Mouse (Mus musculus) lung, postnatal 25 days (tissue): ENCODE results near the gene Mettl4.
"Not testable (repeated sequence)": the region's sequence is repeated elsewhere in the genome, so short reads cannot be mapped to it uniquely, and the experiment has no call there.

ENCODE experiments used
- DNase-seq: peaks from one replicate; pipeline ENCODE4 v3.0.0; 2022; ENCODE audit warnings: low spot score

The Mettl4 gene

DNA sequence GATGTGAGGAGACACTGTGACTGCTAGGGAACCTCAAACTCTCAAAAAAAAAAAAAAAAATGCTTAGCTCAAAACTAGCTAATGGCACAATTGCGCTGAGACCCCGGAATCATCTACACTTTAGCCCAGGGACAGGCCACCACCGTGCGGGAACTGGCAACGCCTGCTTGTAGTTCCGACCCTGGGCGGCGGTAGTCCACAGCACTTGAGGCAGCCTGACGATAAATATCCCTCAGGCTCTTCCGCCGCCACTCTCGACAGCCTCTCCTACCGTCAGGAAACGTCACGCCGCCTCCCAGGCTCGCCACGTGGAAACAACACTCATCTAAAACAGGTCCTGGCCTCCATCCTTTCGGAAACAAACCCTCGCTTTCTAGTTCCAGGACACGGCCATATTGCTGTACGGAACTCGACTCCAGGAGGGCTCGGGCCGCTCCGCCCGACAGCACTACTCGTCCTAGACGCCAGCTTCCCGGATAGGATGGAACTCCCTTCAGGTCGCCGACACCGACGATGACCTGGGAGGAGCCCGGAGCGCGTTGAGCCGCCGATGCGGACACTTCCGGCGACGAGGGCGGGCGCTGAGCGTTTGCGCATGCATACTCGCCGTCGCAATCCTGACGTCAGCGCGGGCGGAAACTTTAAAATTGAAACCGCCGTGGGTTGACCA is at the start of gene Mettl4:
Gene Mettl4, minus strand, starts transcription at position 554 of the 670 bp plus-strand sequence.
- DNase-seq: peak; percentile 96

DNA sequence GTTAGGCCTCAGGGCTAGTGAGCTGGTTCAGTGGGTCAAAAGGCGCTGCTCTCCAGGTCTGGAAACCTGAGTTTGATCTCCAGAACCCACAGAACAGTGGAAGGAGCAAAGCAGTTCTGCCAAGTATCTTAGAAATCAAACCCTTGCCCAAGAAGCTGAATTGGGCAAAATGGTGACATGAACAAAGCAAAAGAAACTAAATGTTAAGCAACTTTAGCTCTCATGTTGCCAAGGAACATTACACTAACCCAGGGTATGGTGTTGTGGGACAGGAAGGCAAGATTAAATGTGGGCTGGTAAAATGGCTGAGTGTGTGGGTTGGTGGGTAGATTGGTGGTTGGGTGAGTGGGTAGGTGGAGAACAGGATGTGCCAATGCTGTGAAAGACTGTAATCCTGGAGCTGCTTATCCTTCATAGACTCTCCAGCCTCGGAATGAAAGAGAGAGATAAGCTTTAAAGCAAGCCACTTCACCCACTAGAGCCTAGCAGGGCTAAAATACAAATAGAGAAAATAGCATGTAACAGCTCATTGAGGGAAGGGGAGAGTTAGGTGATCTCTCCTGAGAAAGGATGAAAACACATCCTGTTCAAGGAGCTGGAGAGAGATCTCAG is 29.2 kb upstream of the Mettl4 start:
- DNase-seq: no peak

DNA sequence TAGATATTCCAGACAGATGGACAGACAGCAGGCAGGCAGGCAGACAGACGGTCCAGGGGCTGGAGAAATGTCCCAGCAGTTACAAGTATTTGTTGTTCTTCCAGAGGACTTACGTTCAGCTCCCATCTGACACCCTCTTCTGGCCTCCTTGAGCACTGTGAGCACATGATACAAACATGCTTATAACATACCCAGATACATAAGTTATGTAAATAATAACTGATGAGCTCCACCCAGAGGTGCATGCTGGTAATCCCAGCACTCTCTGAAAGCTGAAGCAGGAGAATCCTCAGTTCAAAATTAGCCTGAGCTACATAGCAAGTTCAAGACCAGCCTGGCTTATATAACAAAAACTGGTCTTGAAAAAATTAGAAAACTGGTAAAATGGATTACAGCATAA is 18.7 kb upstream of the Mettl4 start:
- DNase-seq: no peak

DNA sequence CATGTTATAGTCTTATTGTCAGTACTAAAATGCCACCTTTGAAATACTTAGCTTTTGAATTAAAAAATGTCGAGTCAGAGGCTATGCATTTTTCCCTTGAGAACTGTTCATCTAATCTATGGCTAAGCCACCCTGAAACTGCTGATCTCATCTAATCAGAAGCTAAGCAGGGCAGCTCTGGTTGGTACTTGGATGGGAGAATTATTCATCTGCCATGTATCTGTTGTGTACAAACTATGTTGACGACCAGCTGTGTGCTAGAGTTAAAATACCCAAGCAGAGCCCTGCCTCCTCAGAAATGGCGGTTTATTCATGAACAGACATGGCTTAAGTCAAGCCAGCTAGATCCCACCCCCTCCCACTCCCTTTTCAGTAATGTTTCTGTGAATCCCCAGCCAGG is 14.9 kb upstream of the Mettl4 start:
- DNase-seq: no peak

DNA sequence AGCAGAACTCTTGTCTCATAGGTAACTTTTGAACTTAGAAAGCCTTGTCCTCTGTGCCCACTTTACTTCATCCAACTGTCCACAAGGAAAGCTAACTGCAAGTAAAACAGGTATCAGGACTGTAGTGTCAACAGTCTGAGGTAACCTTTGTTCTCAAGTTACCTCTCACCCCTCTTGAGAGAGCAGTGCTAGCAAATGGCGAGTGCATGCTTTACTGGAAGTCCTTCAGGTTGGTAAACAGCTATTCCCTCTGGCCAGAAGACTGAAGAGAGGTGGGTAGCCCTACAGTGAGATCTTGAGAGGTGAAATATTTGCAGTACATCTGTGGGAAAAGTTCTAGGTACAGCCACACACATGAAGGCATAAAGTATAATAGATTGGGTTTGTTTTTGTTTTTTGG is 14.2 kb upstream of the Mettl4 start:
- no peak for DNase-seq

DNA sequence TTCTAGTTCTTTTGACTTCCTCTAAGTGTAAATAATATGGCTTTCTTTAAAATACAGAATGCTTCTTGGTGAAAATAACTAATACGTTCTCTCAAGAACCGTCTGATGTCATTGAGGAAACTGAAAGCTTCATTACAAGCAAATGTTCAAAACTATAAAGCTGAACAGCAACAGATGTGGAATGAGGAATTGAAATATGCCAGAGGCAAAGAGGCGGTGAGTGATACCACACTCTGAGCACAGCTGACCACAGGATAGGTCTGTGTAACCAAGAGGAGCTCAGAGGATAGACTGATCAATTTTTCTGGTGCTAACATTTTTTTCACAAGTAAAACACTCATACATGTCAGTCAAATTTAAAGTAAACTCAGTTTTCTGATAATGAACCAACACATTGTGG is 12.6 kb upstream of the Mettl4 start:
- DNase-seq: no peak

DNA sequence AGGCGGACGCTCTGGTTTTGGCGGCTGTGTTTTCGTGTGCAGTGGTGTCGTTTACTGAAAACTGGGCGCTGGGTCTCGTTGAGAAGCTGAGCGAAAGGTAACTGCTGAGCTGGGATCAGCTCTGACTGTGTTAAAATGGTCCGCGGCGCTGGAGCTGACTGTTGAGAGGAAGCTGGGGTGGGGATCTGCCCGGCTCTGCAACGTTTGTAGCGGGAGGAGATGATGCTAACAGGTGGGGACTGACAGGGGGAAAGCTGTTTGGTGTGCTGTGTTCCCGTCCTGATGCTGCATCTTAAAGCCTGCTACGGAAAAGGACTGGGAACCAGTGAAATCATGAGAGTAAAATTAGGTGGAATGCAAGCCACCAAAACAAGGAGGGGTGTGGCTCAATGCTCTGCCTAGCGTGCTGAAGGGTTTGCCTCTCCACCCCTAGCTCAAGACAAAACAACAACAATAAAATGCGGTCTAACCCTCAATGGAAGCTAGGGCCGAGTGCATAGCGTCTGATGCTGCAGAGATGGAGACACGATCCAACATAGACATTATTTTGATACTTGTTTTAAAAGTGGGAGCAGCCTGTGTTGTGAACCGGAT is 414 bp upstream of the Mettl4 start:
- DNase-seq: no peak

DNA sequence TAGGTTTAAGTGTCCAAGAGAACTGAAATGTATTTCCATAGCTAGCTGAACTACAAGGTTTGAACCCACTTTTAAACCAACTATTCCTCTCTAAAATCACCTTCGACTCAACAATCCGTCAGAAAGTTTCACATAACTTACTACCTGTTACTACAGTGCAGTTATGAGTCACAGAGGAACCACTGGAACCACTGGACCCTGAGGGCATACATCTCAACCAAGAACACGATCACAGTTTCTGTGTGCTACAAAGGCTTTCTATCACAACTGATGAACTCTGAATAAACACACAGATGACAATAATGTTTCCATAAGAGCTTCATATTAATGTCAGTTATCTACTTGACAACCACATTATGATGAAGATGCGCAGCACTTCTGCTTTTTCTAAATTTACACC is 11.6 kb downstream of the Mettl4 start:
- no peak for DNase-seq

DNA sequence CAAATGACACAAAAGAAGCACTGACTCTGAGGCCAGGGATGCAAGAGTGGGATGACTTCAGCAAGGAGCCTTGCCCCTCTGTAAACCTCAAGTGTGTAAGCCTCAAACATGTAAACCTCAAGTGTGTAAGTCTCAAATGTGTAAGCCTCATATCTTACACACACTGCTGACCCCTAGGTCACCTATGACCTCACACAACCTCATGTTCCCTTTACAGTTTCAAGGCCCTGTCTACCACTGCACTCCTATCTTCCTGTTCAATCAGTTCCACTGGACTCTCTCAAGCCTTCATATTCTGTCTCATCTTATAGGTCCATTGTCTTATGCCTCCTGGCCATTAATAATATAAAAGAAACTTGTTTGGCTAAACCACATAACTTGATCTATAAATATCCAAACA is 13.9 kb downstream of the Mettl4 start:
- DNase-seq: no peak

DNA sequence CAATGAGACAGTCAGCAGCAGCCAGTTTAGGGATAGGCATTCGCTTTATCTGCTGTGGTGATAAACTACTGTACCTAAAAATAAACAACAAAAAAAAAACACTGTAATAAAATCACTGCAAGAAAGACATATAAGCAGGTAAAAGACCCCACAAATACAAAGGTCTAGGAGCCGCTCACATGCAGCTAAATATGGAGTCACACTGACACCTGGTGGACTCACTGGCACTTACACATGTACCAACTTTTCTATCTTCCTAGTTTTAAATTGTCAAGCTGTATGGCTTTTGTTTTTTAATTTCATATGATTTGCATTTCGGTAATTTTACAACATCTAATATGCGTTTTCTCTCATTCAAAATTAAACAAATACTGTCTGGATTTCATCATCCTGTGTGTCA is 14.4 kb downstream of the Mettl4 start:
- DNase-seq: no peak

DNA sequence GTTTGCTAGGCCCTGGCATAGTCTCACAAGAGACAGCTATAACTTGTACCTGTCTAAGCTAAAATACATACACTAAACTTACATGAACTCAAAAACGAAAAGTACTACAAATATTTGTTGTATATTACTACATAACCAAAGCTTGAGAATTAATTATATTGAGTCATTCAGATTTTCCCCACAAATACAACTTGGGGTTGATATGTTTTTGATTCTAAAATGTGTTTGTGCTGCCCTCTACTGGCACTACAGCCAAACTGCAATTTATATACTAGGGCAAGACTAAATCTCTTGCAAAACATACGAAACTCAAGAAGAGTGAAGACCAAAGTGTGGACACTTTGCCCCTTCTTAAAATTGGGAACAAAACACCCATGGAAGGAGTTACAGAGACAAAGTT is 19.4 kb downstream of the Mettl4 start:
- DNase-seq: not testable (repeated sequence)

DNA sequence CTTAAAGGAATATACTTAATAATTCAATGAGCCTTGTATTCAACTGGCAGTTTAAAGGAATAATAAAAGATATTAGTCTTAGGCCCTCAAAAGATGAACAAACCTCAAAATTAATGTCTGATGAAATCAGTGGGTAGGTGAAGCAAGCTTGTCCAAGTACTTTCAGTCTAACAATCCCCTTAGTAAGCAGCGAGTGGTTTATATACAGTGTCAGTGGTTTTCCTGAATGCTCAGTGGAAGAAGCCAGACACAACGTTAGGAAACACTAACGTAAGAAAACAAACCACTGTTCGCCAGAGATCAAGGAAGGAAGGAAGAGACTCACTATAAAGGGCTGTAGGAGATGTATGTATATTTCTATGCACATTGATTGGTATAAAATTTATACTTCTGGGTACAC is 23.1 kb downstream of the Mettl4 start:
- no peak for DNase-seq

DNA sequence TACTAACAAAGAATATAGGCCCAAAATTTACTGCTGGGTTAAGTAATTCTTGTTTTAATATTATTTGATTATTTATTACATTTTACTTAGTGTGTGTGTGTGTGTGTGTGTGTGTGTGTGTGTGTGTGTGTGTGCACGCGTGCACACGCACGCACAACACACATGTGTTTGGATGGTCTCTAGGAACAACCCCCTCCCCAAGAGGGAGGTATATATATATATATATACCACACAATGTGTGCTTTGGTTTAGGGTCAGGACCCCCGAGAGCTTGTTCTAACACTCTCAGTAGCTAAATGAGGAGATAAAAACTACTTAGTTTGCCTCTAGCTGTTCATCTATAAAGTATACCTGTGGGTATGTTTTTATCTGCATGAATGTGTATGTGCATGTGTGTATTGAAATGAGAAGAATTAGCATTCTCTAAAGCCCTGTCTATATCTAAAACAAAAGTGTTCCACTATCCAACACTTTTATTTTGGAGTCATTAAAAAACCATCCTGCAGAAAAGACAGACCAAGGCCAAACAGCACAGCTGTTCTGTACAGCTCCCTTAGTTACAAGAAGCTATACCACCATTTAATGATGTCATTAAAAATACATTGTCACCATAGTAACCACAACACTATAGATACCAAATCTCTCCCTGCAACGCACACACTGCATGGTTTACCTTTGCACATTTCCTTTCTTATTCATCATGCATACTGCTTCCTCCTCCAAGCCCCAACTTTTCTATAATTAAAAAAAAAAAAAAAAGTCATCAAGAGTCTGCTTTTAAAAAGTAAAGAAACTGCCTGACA is 76.1 kb downstream of the Mettl4 start:
- DNase-seq: no peak
